Mouse (Mus musculus) naive thymus-derived CD4-positive, alpha-beta T cell, adult 5 months (primary cell): ENCODE measurements around the gene Ahcy. TPM values are rescaled to one million over a fixed set of nuclear protein-coding genes. Genes with fewer than 3 reads are reported as not detected.

ENCODE experiments used
- polyA plus RNA-seq: library from polyadenylated mRNA; unstranded; fragments of 100-300 nt; shearing (Covaris generic); gene quantifications from one replicate; pipeline ENCODE4 v1.2.1, GENCODE M21; 2017

The Ahcy gene
- 36.2 TPM for polyA plus RNA-seq

DNA sequence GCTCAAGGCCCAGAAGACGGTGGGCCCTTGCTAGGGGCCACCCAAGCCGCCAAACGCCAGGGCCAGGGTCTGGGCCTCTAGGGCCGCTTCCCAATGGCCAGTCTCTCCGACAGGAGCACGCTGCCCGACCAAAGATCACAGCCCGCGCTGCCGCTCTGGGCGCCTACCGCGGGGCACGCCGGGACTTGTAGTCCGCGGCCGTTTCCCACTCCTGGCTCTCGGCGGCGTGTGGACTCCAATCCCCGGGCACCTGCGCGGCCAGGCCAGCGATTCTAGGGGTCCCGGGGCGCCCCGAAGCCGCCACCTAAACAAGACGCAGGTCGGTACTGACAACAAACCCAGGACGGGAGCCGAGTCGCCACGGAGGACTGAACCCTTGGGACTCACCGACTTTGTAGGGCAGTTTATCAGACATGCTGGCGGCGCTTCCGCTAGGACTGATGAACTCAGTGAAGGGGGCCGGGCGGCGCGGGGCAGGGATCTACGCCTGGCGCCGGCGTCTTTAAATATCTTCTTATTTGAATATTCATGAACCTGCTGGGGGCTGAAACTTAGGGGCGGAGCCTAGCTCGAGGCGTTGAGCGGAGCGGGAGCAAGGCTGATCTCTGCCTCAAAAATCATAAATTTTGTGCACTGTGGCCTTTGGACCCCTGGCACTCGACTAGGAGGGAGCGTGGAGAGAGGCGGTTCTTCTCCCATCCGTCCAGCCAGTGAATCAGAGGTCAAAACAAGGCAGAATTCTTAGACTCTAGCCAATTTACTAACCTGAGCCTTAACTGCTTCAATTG lies at the start of gene Ahcy:
Gene Ahcy (minus strand): TSS at position 520 of the 788 bp plus-strand sequence.

DNA sequence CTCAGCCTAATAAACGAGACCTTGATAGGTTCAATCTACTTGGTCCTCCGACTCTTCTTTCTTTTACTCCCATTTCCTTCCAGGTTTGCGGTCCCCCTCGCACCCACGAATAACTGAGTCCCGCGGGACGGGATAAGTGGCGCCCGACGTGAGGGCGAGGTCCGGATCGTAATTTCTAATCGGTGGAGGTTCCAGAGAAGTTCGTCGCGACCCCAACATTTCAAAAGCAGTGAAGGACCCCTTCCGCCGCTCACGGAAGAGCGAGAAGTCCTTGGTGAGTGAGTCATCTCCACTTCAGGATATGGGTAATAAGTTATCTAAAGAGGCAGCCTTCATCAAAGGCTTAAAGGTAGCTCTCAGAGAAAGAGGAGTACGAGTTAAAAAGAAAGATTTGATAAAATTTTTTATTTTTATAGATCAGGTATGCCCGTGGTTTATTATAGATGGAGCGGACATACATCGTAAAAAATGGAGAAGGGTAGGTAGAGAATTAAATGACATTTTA lies 56.0 kb downstream of the Ahcy start, which contains the start of gene Gm14226:
Gene Gm14226 (plus strand): TSS at position 16 of the 505 bp plus-strand sequence.

Other genes starting within 250 kb of the Ahcy start
- 62.3 TPM for gene Eif2s2, start 181.6 kb downstream of the Ahcy start, polyA plus RNA-seq
- not detected for gene Gm14226, start 56.2 kb downstream of the Ahcy start, polyA plus RNA-seq
- 122 TPM for gene Itch, start 59.0 kb upstream of the Ahcy start, polyA plus RNA-seq
- gene Dynlrb1, start 162.0 kb upstream of the Ahcy start, polyA plus RNA-seq = 166 TPM
- gene Map1lc3a, start 201.8 kb upstream of the Ahcy start, polyA plus RNA-seq = 87.8 TPM